Mouse (Mus musculus) T-helper 17 cell (primary cell): ENCODE measurements at regions not wholly inside any gene's neighbourhood (a gene's known extent, or its start where the extent isn't known, plus 50 kb on each side); places are given as distances from the start of the nearest gene placed in this dataset.
"Not testable (repeated sequence)": the region's sequence is repeated elsewhere in the genome, so short reads cannot be mapped to it uniquely, and the experiment has no call there.

Experiments used
- in situ Hi-C, 2 experiments: fragments of 300-600 bp; cut with MboI, MseI; formaldehyde crosslinking; loops; 1 replicate in 1 of 2; 2 replicates in 1 of 2; pipeline ENCODE4 v1.15.1; 2025; ENCODE audit warnings: high pct_unique_total_duplicates in 2 of 2

GRCm38 (mm10) chr5:3141841-3142240 is 199.4 kb upstream of the Cdk6 start:
- in situ Hi-C loops = not testable (repeated sequence)

- in situ Hi-C loops = loop anchor here in 1 of 2 experiments (5.0 kb wide), 2 partner anchors 196 to 401 kb away; partner anchors contain the start of gene Cdk6
Observed at GRCm38 (mm10) chr5:3146544-3147295, 194.6 kb upstream of the Cdk6 start.

GRCm38 (mm10) chr5:3149886-3150285 is 191.4 kb upstream of the Cdk6 start:
- in situ Hi-C loops = loop anchor here in 1 of 2 experiments (5.0 kb wide), 3 partner anchors 67 to 397 kb away; partner anchors contain the start of gene Cdk6

- in situ Hi-C loops = loop anchor here in 1 of 2 experiments (5.0 kb wide), 1 partner anchor 67 kb away; no protein-coding TSS in a partner anchor
Observed at GRCm38 (mm10) chr5:3150766-3151165, 190.5 kb upstream of the Cdk6 start.

GRCm38 (mm10) chr5:3151534-3152148 is 189.6 kb upstream of the Cdk6 start:
- in situ Hi-C loops = loop anchor here in 1 of 2 experiments (5.0 kb wide), 1 partner anchor 66 kb away; no protein-coding TSS in a partner anchor

- in situ Hi-C loops = loop anchor here in 1 of 2 experiments (5.0 kb wide), 1 partner anchor 65 kb away; no protein-coding TSS in a partner anchor
Observed at GRCm38 (mm10) chr5:3152149-3152865, 189.0 kb upstream of the Cdk6 start.

GRCm38 (mm10) chr5:3165511-3165910 is 175.8 kb upstream of the Cdk6 start:
- in situ Hi-C loops = not testable (repeated sequence)

- in situ Hi-C loops = not testable (repeated sequence)
Observed at GRCm38 (mm10) chr5:3166496-3166895, 174.8 kb upstream of the Cdk6 start.

- in situ Hi-C loops = not testable (repeated sequence)
Observed at GRCm38 (mm10) chr5:3193592-3193991, 147.7 kb upstream of the Cdk6 start.

- in situ Hi-C loops = no loop called here
Observed at GRCm38 (mm10) chr5:3197952-3198841, 143.1 kb upstream of the Cdk6 start.

- in situ Hi-C loops = not testable (repeated sequence)
Observed at GRCm38 (mm10) chr5:3198869-3199550, 142.3 kb upstream of the Cdk6 start.

GRCm38 (mm10) chr5:3206160-3206559 is 135.1 kb upstream of the Cdk6 start:
- in situ Hi-C loops = not testable (repeated sequence)

GRCm38 (mm10) chr5:3208293-3208692 is 133.0 kb upstream of the Cdk6 start:
- in situ Hi-C loops = not testable (repeated sequence)

GRCm38 (mm10) chr5:3211284-3211683 is 130.0 kb upstream of the Cdk6 start:
- in situ Hi-C loops = no loop called here

- in situ Hi-C loops = loop anchor here (5.0 kb wide), 3 partner anchors 54 to 126 kb away; partner anchors contain the start of gene Cdk6 (in 1 of the 2)
Observed at GRCm38 (mm10) chr5:3216053-3216452, 125.2 kb upstream of the Cdk6 start.

- in situ Hi-C loops = loop anchor here (5.0 kb wide), 3 partner anchors 57 to 123 kb away; partner anchors contain the start of gene Cdk6 (in 1 of the 2)
Observed at GRCm38 (mm10) chr5:3219230-3219629, 122.1 kb upstream of the Cdk6 start.

- in situ Hi-C loops = loop anchor here (5.0 to 10.0 kb wide), 4 partner anchors 57 to 295 kb away; partner anchors contain the start of gene Cdk6 (in 2 of the 2)
Observed at GRCm38 (mm10) chr5:3219770-3220169, 121.5 kb upstream of the Cdk6 start.

GRCm38 (mm10) chr5:3223819-3224218 is 117.5 kb upstream of the Cdk6 start:
- in situ Hi-C loops = loop anchor here in 1 of 2 experiments (5.0 to 10.0 kb wide), 2 partner anchors 118 to 291 kb away; partner anchors contain the start of gene Cdk6

- in situ Hi-C loops = loop anchor here (5.0 to 10.0 kb wide), 3 partner anchors 68 to 290 kb away; partner anchors contain the start of gene Cdk6 (in 1 of the 2)
Observed at GRCm38 (mm10) chr5:3224392-3225054, 116.8 kb upstream of the Cdk6 start.
